Mouse (Mus musculus): ENCODE measurements around the gene Htr2b. TPM values are rescaled to one million over a fixed set of nuclear protein-coding genes. Genes with fewer than 3 reads are reported as not detected.

The Htr2b gene
- total and polyA plus RNA-seq, 2 experiments from 2014 or later: 0.43 TPM; not detected in 1

GRCm38 (mm10) chr1:86154824-86155164 is 43.0 kb upstream of the Htr2b start:
- WGBS: under 1% methylated on average over 17 of the region's 18 CpGs
- DNase-seq (ENCODE audit: low spot score): no peak
- no peak; the same call in 1 of the 2 replicates for ATAC-seq (ENCODE audit: low FRiP score)
- peak overlapping the region; percentile 73 for H3K4me3 ChIP-seq (ENCODE audit: low read depth, low read length)
- H3K27me3 ChIP-seq (ENCODE audit: insufficient read depth, low read length): no peaks in the 10 kb centered on the region
- no peak for TF ChIP-seq CTCF (IDR thresholded peaks at IDR 0.05)
- peak overlapping the region; percentile 84 for H3K9ac ChIP-seq (replicated peaks; ENCODE audit: low read length, poor library complexity, severe bottlenecking)
- H3K36me3 ChIP-seq (ENCODE audit: insufficient read depth, low read length): peaks cover 10% of the 10 kb centered on the region; the same call in 1 of the 2 replicates
- peaks cover 12% of the 10 kb centered on the region for H3K4me1 ChIP-seq (ENCODE audit: insufficient read depth, low read length)
- no peaks in the 10 kb centered on the region for H3K9me3 ChIP-seq (ENCODE audit: low read length)
- peak overlapping the region; percentile 70 for H3K4me2 ChIP-seq (ENCODE audit: low read depth, low read length, poor library complexity, severe bottlenecking)
- peak overlapping the region; percentile 70 for H3K27ac ChIP-seq (ENCODE audit: low read depth, low read length)

DNA sequence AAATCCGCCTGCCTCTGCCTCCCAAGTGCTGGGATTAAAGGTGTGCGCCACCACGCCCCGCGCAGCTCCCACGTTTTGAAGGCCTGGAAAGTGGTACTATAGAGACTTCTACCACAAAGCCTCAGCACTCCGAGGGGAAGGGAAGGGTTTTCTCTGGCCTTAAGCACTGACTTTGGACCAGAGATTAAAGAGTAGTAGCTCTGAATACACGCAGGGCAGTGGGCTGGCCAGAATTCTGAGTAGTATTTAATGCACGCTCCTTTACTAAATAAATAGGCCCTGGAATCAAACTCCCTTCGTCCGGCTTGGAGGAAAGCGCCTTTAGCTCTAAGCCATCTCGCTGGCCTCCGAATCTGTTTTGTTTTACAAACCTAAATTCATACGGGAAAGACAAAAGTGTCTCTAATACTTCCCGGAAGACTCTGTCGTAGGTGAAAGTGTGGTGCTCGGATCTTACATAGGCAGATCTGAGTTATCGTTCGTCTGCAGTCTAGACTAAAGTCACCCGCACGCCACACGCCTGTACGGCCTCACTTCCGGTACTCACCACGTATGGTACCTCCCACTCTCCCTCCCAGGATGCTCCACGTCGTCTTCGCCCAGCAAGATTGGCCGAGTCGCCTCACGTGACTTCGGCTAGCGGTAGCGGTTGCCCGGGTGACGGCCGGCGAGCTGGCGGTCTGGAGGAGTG is 42.5 kb upstream of the Htr2b start, which contains the start of gene Armc9:
Armc9 (plus strand) TSS at position 648 of the 691 bp plus-strand sequence.
- Histone ChIP-seq H3K4me1 (ENCODE audit: insufficient read depth, low read length) (peaks cover 12% of the 10 kb centered on the region), H3K4me2 (ENCODE audit: low read depth, low read length, poor library complexity, severe bottlenecking) (peak within 1 kb of the TSS; percentile 70), H3K9me3 (ENCODE audit: low read length) (no peaks in the 10 kb centered on the region), H3K36me3 (ENCODE audit: insufficient read depth, low read length) (0 out of 2 replicates have a peak, but pooled peaks cover 7% of the 10 kb centered on the region), H3K4me3 (ENCODE audit: low read depth, low read length) (peak within 1 kb of the TSS; percentile 73), H3K9ac (replicated peaks; ENCODE audit: low read length, poor library complexity, severe bottlenecking) (peak within 1 kb of the TSS; percentile 84), H3K27me3 (ENCODE audit: insufficient read depth, low read length) (no peaks in the 10 kb centered on the region), H3K27ac (ENCODE audit: low read depth, low read length) (peak within 1 kb of the TSS; percentile 82)
- TF ChIP-seq CTCF (IDR thresholded peaks at IDR 0.05): no peak
- DNase-seq (ENCODE audit: low spot score): peak; percentile 97
- peak; percentile 99 for ATAC-seq (ENCODE audit: low FRiP score)
- 4% methylated on average over 40 of the region's 40 CpGs for WGBS

- no peak overlapping the region for H3K9ac ChIP-seq (replicated peaks; ENCODE audit: low read length, poor library complexity, severe bottlenecking)
- peak; percentile 35 for TF ChIP-seq CTCF (IDR thresholded peaks at IDR 0.05)
- H3K4me1 ChIP-seq (ENCODE audit: insufficient read depth, low read length): peaks cover 12% of the 10 kb centered on the region
- no peaks in the 10 kb centered on the region for H3K9me3 ChIP-seq (ENCODE audit: low read length)
- ATAC-seq (ENCODE audit: low FRiP score): no peak
- H3K4me3 ChIP-seq (ENCODE audit: low read depth, low read length): no peak overlapping the region
- H3K36me3 ChIP-seq (ENCODE audit: insufficient read depth, low read length): no peaks in the 10 kb centered on the region
- H3K4me2 ChIP-seq (ENCODE audit: low read depth, low read length, poor library complexity, severe bottlenecking): no peak overlapping the region
- H3K27me3 ChIP-seq (ENCODE audit: insufficient read depth, low read length): no peaks in the 10 kb centered on the region
- 94% methylated on average over 1 of the region's 1 CpGs for WGBS
- no peak overlapping the region for H3K27ac ChIP-seq (ENCODE audit: low read depth, low read length)
- no peak for DNase-seq (ENCODE audit: low spot score)
Observed at GRCm38 (mm10) chr1:86152618-86153017, 40.8 kb upstream of the Htr2b start.

GRCm38 (mm10) chr1:86151376-86151775 is 39.6 kb upstream of the Htr2b start:
- H3K36me3 ChIP-seq (ENCODE audit: insufficient read depth, low read length): no peaks in the 10 kb centered on the region
- H3K9me3 ChIP-seq (ENCODE audit: low read length): no peaks in the 10 kb centered on the region
- no peaks in the 10 kb centered on the region for H3K27me3 ChIP-seq (ENCODE audit: insufficient read depth, low read length)
- H3K4me3 ChIP-seq (ENCODE audit: low read depth, low read length): no peak overlapping the region
- DNase-seq (ENCODE audit: low spot score): no peak
- H3K4me2 ChIP-seq (ENCODE audit: low read depth, low read length, poor library complexity, severe bottlenecking): no peak overlapping the region
- 88% methylated on average over 7 of the region's 7 CpGs for WGBS
- H3K27ac ChIP-seq (ENCODE audit: low read depth, low read length): no peak overlapping the region
- no peak for ATAC-seq (ENCODE audit: low FRiP score)
- TF ChIP-seq CTCF (IDR thresholded peaks at IDR 0.05): no peak
- peaks cover 12% of the 10 kb centered on the region for H3K4me1 ChIP-seq (ENCODE audit: insufficient read depth, low read length)
- no peak overlapping the region for H3K9ac ChIP-seq (replicated peaks; ENCODE audit: low read length, poor library complexity, severe bottlenecking)

- Histone ChIP-seq H3K4me3 (ENCODE audit: low read depth, low read length) (no peak overlapping the region), H3K36me3 (ENCODE audit: insufficient read depth, low read length) (no peaks in the 10 kb centered on the region), H3K4me1 (ENCODE audit: insufficient read depth, low read length) (peaks cover 11% of the 10 kb centered on the region), H3K9ac (replicated peaks; ENCODE audit: low read length, poor library complexity, severe bottlenecking) (no peak overlapping the region), H3K4me2 (ENCODE audit: low read depth, low read length, poor library complexity, severe bottlenecking) (no peak overlapping the region), H3K27ac (ENCODE audit: low read depth, low read length) (no peak overlapping the region), H3K9me3 (ENCODE audit: low read length) (no peaks in the 10 kb centered on the region), H3K27me3 (ENCODE audit: insufficient read depth, low read length) (no peaks in the 10 kb centered on the region)
- DNase-seq (ENCODE audit: low spot score): no peak
- 85% methylated on average over 6 of the region's 6 CpGs for WGBS
- TF ChIP-seq CTCF (IDR thresholded peaks at IDR 0.05): no peak
- no peak for ATAC-seq (ENCODE audit: low FRiP score)
Observed at GRCm38 (mm10) chr1:86150929-86151328, 39.2 kb upstream of the Htr2b start.

GRCm38 (mm10) chr1:86148161-86148560 is 36.4 kb upstream of the Htr2b start:
- no peak overlapping the region for H3K9ac ChIP-seq (replicated peaks; ENCODE audit: low read length, poor library complexity, severe bottlenecking)
- ATAC-seq (ENCODE audit: low FRiP score) (no peak), DNase-seq (ENCODE audit: low spot score) (no peak)
- no peaks in the 10 kb centered on the region for H3K4me1 ChIP-seq (ENCODE audit: insufficient read depth, low read length)
- WGBS: 81% methylated on average over 9 of the region's 9 CpGs
- no peak overlapping the region for H3K4me3 ChIP-seq (ENCODE audit: low read depth, low read length)
- H3K27me3 ChIP-seq (ENCODE audit: insufficient read depth, low read length): no peaks in the 10 kb centered on the region
- H3K9me3 ChIP-seq (ENCODE audit: low read length): no peaks in the 10 kb centered on the region
- TF ChIP-seq CTCF (IDR thresholded peaks at IDR 0.05): no peak
- H3K4me2 ChIP-seq (ENCODE audit: low read depth, low read length, poor library complexity, severe bottlenecking): no peak overlapping the region
- H3K27ac ChIP-seq (ENCODE audit: low read depth, low read length): no peak overlapping the region
- H3K36me3 ChIP-seq (ENCODE audit: insufficient read depth, low read length): no peaks in the 10 kb centered on the region
